ENCODE assay signal across 30 mouse cellular contexts in the genomic region with DNA sequence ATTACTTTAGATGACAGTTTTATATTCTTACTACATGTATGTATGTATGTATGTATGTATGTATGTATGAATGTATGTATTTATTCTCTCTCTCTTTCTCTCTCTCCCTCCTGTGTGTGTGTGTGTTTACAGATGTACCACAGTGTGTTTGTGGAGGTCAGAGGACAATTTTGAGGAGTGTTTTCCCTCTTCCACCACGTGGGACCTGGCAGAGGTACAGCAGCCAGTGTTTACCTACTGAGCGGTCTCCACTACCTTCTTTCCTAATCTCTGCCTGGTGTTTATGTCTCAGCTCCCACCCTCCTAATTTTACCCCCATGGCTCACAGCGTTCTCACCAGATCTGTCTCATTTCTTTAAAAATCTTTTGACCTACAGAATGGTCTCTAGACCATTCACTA. TPM values are rescaled to one million over a fixed set of nuclear protein-coding genes. Genes with fewer than 3 reads are reported as not detected.
DNase-seq lines count a peak whose midpoint lies in the region; ATAC-seq and TF ChIP-seq lines count a peak whose summit lies in the region.
"Had no signal": no experiment of that assay in that cellular context is flagged by ENCODE, and none has a peak within 500 bp of the region (broad histone marks: within the 10 kb centered on the region; RNA-seq: fewer than 3 reads in every experiment).

No protein-coding gene starts in this region.

- no peak overlapping the region for H3K9ac ChIP-seq in liver, embryonic 12.5 days
- no peak overlapping the region for H3K9ac ChIP-seq in liver, embryonic 11.5 days (ENCODE audit: low read depth, low read length)
- no peak overlapping the region for H3K9ac ChIP-seq in liver, embryonic 15.5 days
- no peak overlapping the region for H3K9ac ChIP-seq in stomach, postnatal 0 days (ENCODE audit: low read length)
- no peak overlapping the region for H3K9ac ChIP-seq in forebrain, postnatal 0 days
- H3K9ac ChIP-seq: embryonic facial prominence, embryonic 13.5 days; forebrain, embryonic 12.5 days; forebrain, embryonic 15.5 days; heart, embryonic 12.5 days; heart, embryonic 15.5 days; hindbrain, embryonic 14.5 days had no signal

- no peak for TF ChIP-seq CTCF in stomach, postnatal 0 days (IDR thresholded peaks at IDR 0.05; ENCODE audit: low read depth)
- no peak for TF ChIP-seq CTCF in forebrain, postnatal 0 days (IDR thresholded peaks at IDR 0.05; ENCODE audit: low read depth)

- H3K36me3 ChIP-seq in liver, embryonic 12.5 days = no peaks in the 10 kb centered on the region
- no peaks in the 10 kb centered on the region for H3K36me3 ChIP-seq in liver, embryonic 11.5 days (ENCODE audit: control insufficient read depth, insufficient read depth, low read length)
- no peaks in the 10 kb centered on the region for H3K36me3 ChIP-seq in liver, embryonic 15.5 days (replicated peaks)
- H3K36me3 ChIP-seq in stomach, postnatal 0 days (ENCODE audit: control insufficient read depth, insufficient read depth, low read length) = no peaks in the 10 kb centered on the region
- H3K36me3 ChIP-seq in forebrain, postnatal 0 days (ENCODE audit: insufficient read depth) = no peaks in the 10 kb centered on the region
- H3K36me3 ChIP-seq: embryonic facial prominence, embryonic 10.5 days; embryonic facial prominence, embryonic 13.5 days; forebrain, embryonic 12.5 days; forebrain, embryonic 15.5 days; heart, embryonic 12.5 days; heart, embryonic 15.5 days; hindbrain, embryonic 10.5 days had no signal

- H3K4me1 ChIP-seq in liver, embryonic 12.5 days = peaks cover 16% of the 10 kb centered on the region
- H3K4me1 ChIP-seq in liver, embryonic 11.5 days (replicated peaks; ENCODE audit: control insufficient read depth, insufficient read depth, low read length) = no peaks in the 10 kb centered on the region
- peaks cover 13% of the 10 kb centered on the region for H3K4me1 ChIP-seq in liver, embryonic 15.5 days (replicated peaks)
- no peaks in the 10 kb centered on the region for H3K4me1 ChIP-seq in stomach, postnatal 0 days (replicated peaks; ENCODE audit: control insufficient read depth, insufficient read depth)
- no peaks in the 10 kb centered on the region for H3K4me1 ChIP-seq in forebrain, postnatal 0 days (ENCODE audit: insufficient read depth)
- H3K4me1 ChIP-seq: forebrain, embryonic 15.5 days had no signal

- no peaks in the 10 kb centered on the region for H3K27me3 ChIP-seq in liver, embryonic 12.5 days (replicated peaks)
- H3K27me3 ChIP-seq in liver, embryonic 11.5 days (replicated peaks; ENCODE audit: control insufficient read depth, insufficient read depth, low read length) = no peaks in the 10 kb centered on the region
- no peaks in the 10 kb centered on the region for H3K27me3 ChIP-seq in liver, embryonic 15.5 days
- no peaks in the 10 kb centered on the region for H3K27me3 ChIP-seq in stomach, postnatal 0 days (ENCODE audit: control insufficient read depth, insufficient read depth, low read length)
- H3K27me3 ChIP-seq in forebrain, postnatal 0 days (ENCODE audit: insufficient read depth, low read length) = no peaks in the 10 kb centered on the region
- H3K27me3 ChIP-seq: embryonic facial prominence, embryonic 13.5 days; forebrain, embryonic 12.5 days; forebrain, embryonic 15.5 days; heart, embryonic 12.5 days; heart, embryonic 15.5 days had no signal

- 40% methylated on average over 3 of the region's 3 CpGs for WGBS in liver, embryonic 12.5 days (ENCODE audit: insufficient replicate concordance)
- WGBS in liver, embryonic 11.5 days = 52% methylated on average over 3 of the region's 3 CpGs
- WGBS in liver, embryonic 15.5 days (ENCODE audit: insufficient replicate concordance) = 38% methylated on average over 3 of the region's 3 CpGs
- WGBS in stomach, postnatal 0 days = 29% methylated on average over 3 of the region's 3 CpGs
- 73% methylated on average over 3 of the region's 3 CpGs for WGBS in forebrain, postnatal 0 days

- no peak for TF ChIP-seq EP300 in stomach, postnatal 0 days (optimal IDR thresholded peaks at IDR 0.05)

- peak; percentile 49; the same call in 1 of the 2 replicates for ATAC-seq in liver, embryonic 12.5 days
- ATAC-seq in liver, embryonic 11.5 days (replicated peaks; ENCODE audit: low FRiP score) = no peak
- peak; percentile 66 for ATAC-seq in liver, embryonic 15.5 days (ENCODE audit: insufficient read depth)
- ATAC-seq in stomach, postnatal 0 days (ENCODE audit: low FRiP score, low TSS enrichment) = no peak
- no peak for ATAC-seq in forebrain, postnatal 0 days
- ATAC-seq: CD4-positive, CD25-positive, alpha-beta regulatory T cell, adult 4 months; forebrain, embryonic 15.5 days; hindbrain, postnatal 0 days had no signal

- no peak for DNase-seq in liver, embryonic 11.5 days (ENCODE audit: low spot score)
- DNase-seq in stomach, postnatal 0 days (ENCODE audit: low spot score) = peak; percentile 33
- DNase-seq in cerebellum, adult 9-11 months = no peak
- no peak for DNase-seq in forebrain, postnatal 0 days
- DNase-seq: adrenal gland, adult 2 months; adrenal gland, postnatal 14 days; cerebellum, adult 11 months; cerebellum, adult 2 months; cerebellum, postnatal 10 days; cerebellum, postnatal 36 days; embryo, embryonic 11 days; gastrocnemius, postnatal 10 days; gastrocnemius, postnatal 36 days; heart, postnatal 10 days; heart, postnatal 36 days had no signal

- H3K4me3 ChIP-seq in liver, embryonic 12.5 days = no peak overlapping the region
- H3K4me3 ChIP-seq in liver, embryonic 11.5 days (ENCODE audit: low read depth, low read length) = no peak overlapping the region
- H3K4me3 ChIP-seq in liver, embryonic 15.5 days (replicated peaks) = no peak overlapping the region
- H3K4me3 ChIP-seq in stomach, postnatal 0 days (ENCODE audit: low read depth, low read length) = no peak overlapping the region
- H3K4me3 ChIP-seq in forebrain, postnatal 0 days (ENCODE audit: low read depth, low read length) = no peak overlapping the region
- H3K4me3 ChIP-seq: embryonic facial prominence, embryonic 10.5 days; embryonic facial prominence, embryonic 13.5 days; erythroblast, embryonic 14.5 days; forebrain, embryonic 12.5 days; forebrain, embryonic 15.5 days; heart, embryonic 12.5 days; heart, embryonic 15.5 days; hindbrain, embryonic 10.5 days had no signal

- no peak overlapping the region for H3K27ac ChIP-seq in liver, embryonic 12.5 days
- H3K27ac ChIP-seq in liver, embryonic 11.5 days (ENCODE audit: low read depth, low read length) = no peak overlapping the region
- H3K27ac ChIP-seq in liver, embryonic 15.5 days (replicated peaks) = peak overlapping the region; percentile 51
- H3K27ac ChIP-seq in stomach, postnatal 0 days (replicated peaks) = no peak overlapping the region
- H3K27ac ChIP-seq in forebrain, postnatal 0 days (ENCODE audit: low read depth, low read length) = no peak overlapping the region
- H3K27ac ChIP-seq: embryonic facial prominence, embryonic 10.5 days; embryonic facial prominence, embryonic 13.5 days; forebrain, embryonic 12.5 days; forebrain, embryonic 15.5 days; heart, embryonic 15.5 days; hindbrain, embryonic 10.5 days; hindbrain, embryonic 14.5 days; hindbrain, postnatal 0 days had no signal

- no peaks in the 10 kb centered on the region for H3K9me3 ChIP-seq in liver, embryonic 12.5 days (replicated peaks)
- no peaks in the 10 kb centered on the region for H3K9me3 ChIP-seq in liver, embryonic 11.5 days (ENCODE audit: control insufficient read depth, low read length)
- H3K9me3 ChIP-seq in liver, embryonic 15.5 days (replicated peaks) = no peaks in the 10 kb centered on the region
- H3K9me3 ChIP-seq in stomach, postnatal 0 days (ENCODE audit: control insufficient read depth, low read length) = no peaks in the 10 kb centered on the region
- H3K9me3 ChIP-seq in forebrain, postnatal 0 days (ENCODE audit: low read length) = no peaks in the 10 kb centered on the region
- H3K9me3 ChIP-seq: embryonic facial prominence, embryonic 10.5 days; embryonic facial prominence, embryonic 13.5 days; forebrain, embryonic 12.5 days; forebrain, embryonic 15.5 days; heart, embryonic 12.5 days; heart, embryonic 15.5 days; hindbrain, embryonic 10.5 days had no signal

- no peak overlapping the region for H3K4me2 ChIP-seq in liver, embryonic 12.5 days
- H3K4me2 ChIP-seq in liver, embryonic 11.5 days = no peak overlapping the region
- no peak overlapping the region for H3K4me2 ChIP-seq in liver, embryonic 15.5 days
- no peak overlapping the region for H3K4me2 ChIP-seq in stomach, postnatal 0 days (replicated peaks; ENCODE audit: low read depth)
- no peak overlapping the region for H3K4me2 ChIP-seq in forebrain, postnatal 0 days (ENCODE audit: low read depth)
- H3K4me2 ChIP-seq: embryonic facial prominence, embryonic 13.5 days; forebrain, embryonic 12.5 days; forebrain, embryonic 15.5 days; heart, embryonic 12.5 days; heart, embryonic 15.5 days; hindbrain, embryonic 14.5 days had no signal

RNA-seq across cellular contexts. Expression of a gene that starts 26.7 kb away (rescaled TPM):
- 6.7 and 6.9 TPM in 2 replicates for polyA plus RNA-seq in liver, embryonic 12.5 days (2016; fragmentation: Nextera tagmentation; extraction: Ambion mirVana)
- 8.5 and 9.4 TPM in 2 replicates for polyA plus RNA-seq in liver, embryonic 11.5 days (2014; fragmentation: Nextera tagmentation; extraction: Ambion mirVana)
- polyA plus RNA-seq in liver, embryonic 15.5 days (2015; fragmentation: Nextera tagmentation; extraction: Ambion mirVana) = 10.0 and 10.9 TPM in 2 replicates
- polyA plus RNA-seq in stomach, postnatal 0 days (2015; fragmentation: Nextera tagmentation; extraction: Ambion mirVana) = 65.7 and 66.0 TPM in 2 replicates
- total RNA-seq in forebrain, postnatal 0 days (2014; rRNA removed) = 13.5 and 15.8 TPM in 2 replicates
- 8.2 and 11.7 TPM in 2 replicates for polyA plus RNA-seq in forebrain, postnatal 0 days (2015; fragmentation: Nextera tagmentation; extraction: Ambion mirVana)
- total RNA-seq: granulocyte monocyte progenitor cell, adult 5-6 weeks had no signal
- polyA plus RNA-seq: erythroblast, embryonic 14.5 days had no signal

RNA-seq across cellular contexts. Expression of a gene that starts 37.6 kb away (rescaled TPM):
- polyA plus RNA-seq in liver, embryonic 12.5 days (2016; fragmentation: Nextera tagmentation; extraction: Ambion mirVana) = 6.2 and 7.1 TPM in 2 replicates
- 9.1 and 9.5 TPM in 2 replicates for polyA plus RNA-seq in liver, embryonic 11.5 days (2014; fragmentation: Nextera tagmentation; extraction: Ambion mirVana)
- polyA plus RNA-seq in liver, embryonic 15.5 days (2015; fragmentation: Nextera tagmentation; extraction: Ambion mirVana) = 7.3 and 8.8 TPM in 2 replicates
- polyA plus RNA-seq in stomach, postnatal 0 days (2015; fragmentation: Nextera tagmentation; extraction: Ambion mirVana) = 11.3 and 11.5 TPM in 2 replicates
- total RNA-seq in forebrain, postnatal 0 days (2014; rRNA removed) = 1.0 and 1.8 TPM in 2 replicates
- polyA plus RNA-seq in forebrain, postnatal 0 days (2015; fragmentation: Nextera tagmentation; extraction: Ambion mirVana) = 1.1 and 1.3 TPM in 2 replicates
- total RNA-seq: MEL had no signal
- polyA plus RNA-seq: erythroblast, embryonic 14.5 days had no signal

Comparison
In these comparisons a context has a peak if more than half of its experiments do, and no peak if none do; other contexts are left out.
1. ATAC-seq: peak in liver, embryonic 12.5 days (single experiment) and liver, embryonic 15.5 days (single experiment); none in liver, embryonic 11.5 days (single experiment), stomach, postnatal 0 days (single experiment) and forebrain, postnatal 0 days (single experiment).